Mouse (Mus musculus) kidney, adult 2 months (tissue): ENCODE results near the gene Pcolce. TPM values are rescaled to one million over a fixed set of nuclear protein-coding genes. Genes with fewer than 3 reads are reported as not detected.

Experiments
- DNase-seq: peaks from one replicate; pipeline ENCODE4 v3.0.0; 2021
- H3K27ac ChIP-seq: fragments of 200-500 bp; 2 replicates; pipeline ENCODE4 v1.5.1; 2012; ENCODE audit warnings: low read depth, low read length, control low read depth, inconsistent platforms; ENCODE audit not compliant: insufficient read depth
- H3K27me3 ChIP-seq: fragments of 200-500 bp; replicated peaks from 2 replicates; pipeline ENCODE4 v1.6.1; 2012; ENCODE audit warnings: mild to moderate bottlenecking, moderate library complexity, low read length, inconsistent platforms; ENCODE audit not compliant: control insufficient read depth, insufficient read depth
- H3K36me3 ChIP-seq: fragments of 200-500 bp; 2 replicates; pipeline ENCODE4 v1.6.1; 2012; ENCODE audit warnings: mild to moderate bottlenecking, moderate library complexity, low read length, inconsistent platforms; ENCODE audit not compliant: control insufficient read depth, insufficient read depth
- H3K4me1 ChIP-seq: fragments of 200-500 bp; 2 replicates; pipeline ENCODE4 v1.6.1; 2011; ENCODE audit warnings: low read length; ENCODE audit not compliant: control insufficient read depth, insufficient read depth
- H3K4me3 ChIP-seq: fragments of 200-500 bp; 2 replicates; pipeline ENCODE4 v1.5.1; 2011; ENCODE audit warnings: mild to moderate bottlenecking, low read depth, low read length, control low read depth; ENCODE audit not compliant: insufficient read depth
- CTCF ChIP-seq: fragments of 200-500 bp; conservative IDR thresholded peaks from 2 replicates; pipeline ENCODE4 v1.5.1; 2011; ENCODE audit warnings: low read depth, mild to moderate bottlenecking, control low read depth, low read length, moderate library complexity, mixed read lengths; ENCODE audit not compliant: insufficient read depth, insufficient read length
- POLR2A ChIP-seq: fragments of 200-500 bp; IDR thresholded peaks from one replicate; pipeline ENCODE4 v1.6.1; 2011; ENCODE audit warnings: low read depth, low read length, control low read depth
- WGBS: fragments of 180-500 bp; shearing (Covaris S2); methylation state at CpG from one replicate; pipeline ENCODE4 v1.1.7; 2018; 5-methylcytosine and 5-hydroxymethylcytosine counted together
- polyA plus RNA-seq: library from polyadenylated mRNA; depleted of rRNA; stranded (reverse); fragments of >200 nt; gene quantifications from 2 replicates; pipeline ENCODE4 v1.2.3, GENCODE M21; 2012; rRNA removed

Gene Pcolce
- polyA plus RNA-seq, result 160 and 179 TPM in 2 replicates

DNA sequence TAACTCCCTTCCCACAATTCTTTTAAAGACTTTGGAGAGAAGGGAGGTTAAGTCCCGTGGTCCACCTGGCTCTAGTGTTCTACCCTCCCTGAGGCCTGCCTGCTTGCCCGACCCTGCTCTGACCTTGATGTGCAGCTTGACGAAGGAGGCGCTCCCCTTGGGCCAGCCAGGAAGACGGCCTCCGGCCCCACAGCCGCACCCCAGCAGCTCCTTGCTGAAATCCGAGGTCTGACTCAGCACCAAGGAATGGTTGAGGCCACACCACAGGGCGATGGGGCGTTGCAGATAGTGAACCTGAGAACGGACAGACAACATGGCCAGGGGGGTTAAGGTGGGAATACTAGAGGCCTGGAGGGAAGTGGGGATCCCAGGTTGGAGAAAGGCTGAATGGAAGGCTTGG, at the start of gene Pcolce:
Gene Pcolce, minus strand, starts transcription at position 235 of the 400 bp plus-strand sequence.
- DNase-seq, result no peak
- Histone ChIP-seq H3K4me3 (no peak within 1 kb of the TSS), H3K27ac (peak within 1 kb of the TSS; percentile 43; the same call in 1 of the 2 replicates), H3K4me1 (peaks cover 14% of the 10 kb centered on the region), H3K27me3 (no peaks in the 10 kb centered on the region), H3K36me3 (no peaks in the 10 kb centered on the region)
- 40% methylated on average over 11 of the region's 11 CpGs for WGBS
- no peak for TF ChIP-seq CTCF
- TF ChIP-seq POLR2A, result no peak

DNA sequence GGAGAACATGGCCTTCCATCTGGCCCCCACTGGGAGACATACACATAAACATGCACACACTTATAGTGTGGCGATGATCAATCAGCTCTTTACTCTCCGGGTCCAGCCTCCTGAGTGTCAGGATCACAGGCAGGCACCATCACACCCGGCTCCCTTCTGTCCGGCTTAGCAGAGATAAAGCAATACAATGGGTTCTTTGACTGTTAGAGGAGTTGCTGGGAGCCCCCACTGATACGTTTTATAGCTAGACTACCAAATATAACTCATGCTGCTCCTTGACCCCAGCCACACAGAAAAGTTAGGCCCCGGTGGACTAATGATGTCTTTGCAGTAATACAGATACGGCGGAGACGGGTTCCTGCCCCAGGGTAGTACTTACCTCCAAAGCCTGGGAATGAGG, 49.5 kb upstream of the Pcolce start:
- Histone ChIP-seq H3K27ac (no peak overlapping the region), H3K36me3 (peaks cover 3% of the 10 kb centered on the region)
- WGBS, result 91% methylated on average over 9 of the region's 9 CpGs

GRCm38 (mm10) chr5:137660064-137660688, 46.6 kb upstream of the Pcolce start:
- H3K4me3 ChIP-seq, result no peak overlapping the region
- peaks cover 3% of the 10 kb centered on the region for H3K36me3 ChIP-seq
- DNase-seq, result peak; percentile 66
- no peak overlapping the region for H3K27ac ChIP-seq
- H3K4me1 ChIP-seq, result peaks cover 6% of the 10 kb centered on the region
- H3K27me3 ChIP-seq, result no peaks in the 10 kb centered on the region
- TF ChIP-seq POLR2A (no peak), CTCF (no peak)
- 84% methylated on average over 6 of the region's 6 CpGs for WGBS

More for the DNA sequence above, 49.5 kb upstream of the Pcolce start:
- no peak overlapping the region for H3K4me3 ChIP-seq
- no peaks in the 10 kb centered on the region for H3K27me3 ChIP-seq
- no peak for DNase-seq
- TF ChIP-seq POLR2A, result no peak
- TF ChIP-seq CTCF, result no peak
- H3K4me1 ChIP-seq, result no peaks in the 10 kb centered on the region

DNA sequence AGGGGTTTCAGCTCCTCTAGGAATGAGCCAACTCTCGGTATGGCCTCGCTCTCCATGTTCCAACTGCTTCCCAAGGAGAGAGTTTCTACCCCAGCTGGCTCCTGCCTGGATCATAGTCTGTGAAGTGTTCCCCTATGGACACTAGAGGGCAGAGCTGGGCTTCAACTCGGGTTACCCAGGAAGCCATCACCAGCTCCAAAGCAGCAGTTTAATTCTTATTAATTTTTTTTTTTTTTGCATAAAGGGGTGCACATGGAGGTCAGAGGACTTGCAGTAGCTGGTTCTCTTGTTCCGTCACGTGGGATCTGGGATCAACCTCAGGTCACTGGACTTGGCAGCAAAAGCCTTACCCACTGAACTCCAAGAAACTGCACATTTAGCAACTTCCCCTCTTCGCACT, 43.4 kb upstream of the Pcolce start:
- 13% methylated on average over 6 of the region's 6 CpGs for WGBS
- TF ChIP-seq CTCF (peak; percentile 86), POLR2A (no peak)
- Histone ChIP-seq H3K27ac (peak overlapping the region; percentile 39), H3K36me3 (no peaks in the 10 kb centered on the region; the same call in 1 of the 2 replicates), H3K4me3 (no peak overlapping the region), H3K27me3 (no peaks in the 10 kb centered on the region), H3K4me1 (peaks cover 6% of the 10 kb centered on the region)
- peak; percentile 92 for DNase-seq

- Histone ChIP-seq H3K27me3 (no peaks in the 10 kb centered on the region), H3K4me1 (peaks cover 6% of the 10 kb centered on the region), H3K27ac (no peak overlapping the region), H3K4me3 (no peak overlapping the region), H3K36me3 (no peaks in the 10 kb centered on the region)
- TF ChIP-seq CTCF, result 0 out of 2 replicates have a peak, but pooled peaks have one; percentile 12
- TF ChIP-seq POLR2A, result no peak
- WGBS, result 69% methylated on average over 7 of the region's 7 CpGs
- DNase-seq, result no peak
Observed at GRCm38 (mm10) chr5:137654746-137655145, 41.2 kb upstream of the Pcolce start.

DNA sequence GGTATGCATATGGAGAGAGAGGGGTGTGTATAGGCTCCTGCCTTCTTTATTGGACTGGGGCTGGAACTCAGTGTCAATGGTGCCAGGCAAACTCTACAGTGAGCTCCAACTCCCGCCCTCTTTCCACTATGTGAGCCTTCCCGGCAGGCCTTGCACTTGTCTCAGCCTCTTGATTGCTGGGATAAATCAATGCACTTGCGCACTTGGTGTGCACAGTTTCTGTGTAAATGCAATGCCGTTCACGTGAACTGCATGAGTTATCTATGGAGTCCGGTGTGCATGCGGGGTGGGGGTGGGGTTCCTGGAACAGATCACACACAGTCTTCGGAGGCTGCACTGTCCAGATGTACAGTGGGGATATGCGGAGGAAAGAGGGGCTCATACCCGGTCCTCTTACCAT, 39.8 kb upstream of the Pcolce start:
- TF ChIP-seq POLR2A (no peak), CTCF (no peak)
- H3K27me3 ChIP-seq, result no peaks in the 10 kb centered on the region
- H3K36me3 ChIP-seq, result no peaks in the 10 kb centered on the region
- 93% methylated on average over 10 of the region's 10 CpGs for WGBS
- H3K4me3 ChIP-seq, result no peak overlapping the region
- H3K4me1 ChIP-seq, result peaks cover 6% of the 10 kb centered on the region
- no peak for DNase-seq
- H3K27ac ChIP-seq, result no peak overlapping the region

GRCm38 (mm10) chr5:137652474-137652873, 38.9 kb upstream of the Pcolce start:
- Histone ChIP-seq H3K27me3 (no peaks in the 10 kb centered on the region), H3K36me3 (no peaks in the 10 kb centered on the region), H3K27ac (no peak overlapping the region), H3K4me1 (peaks cover 5% of the 10 kb centered on the region), H3K4me3 (no peak overlapping the region)
- DNase-seq, result peak; percentile 83
- no peak for TF ChIP-seq POLR2A
- peak; percentile 76 for TF ChIP-seq CTCF
- 19% methylated on average over 3 of the region's 3 CpGs for WGBS
